Mouse (Mus musculus) liver, embryonic 14.5 days (tissue): Measurements from ENCODE around the gene Mtx2. TPM values are rescaled to one million over a fixed set of nuclear protein-coding genes. Genes with fewer than 3 reads are reported as not detected.

ENCODE experiments used
- ATAC-seq: fragments of 200-750 bp; cut with Nextera tagmentation; 2 replicates; pipeline ENCODE4 v1.8.0; 2017; ENCODE audit warnings: moderate number of reproducible peaks, mild to moderate bottlenecking, moderate library complexity; ENCODE audit not compliant: insufficient read depth
- DNase-seq, 3 experiments: peaks; one replicate each; pipeline ENCODE4 v3.0.0-alpha.2; 2012 to 2013; ENCODE audit warnings: low read depth in 3 of 3, low spot score in 3 of 3
- H3K27ac ChIP-seq: fragments of 300-500 bp; sonication (generic); 2 replicates; pipeline ENCODE4 v1.5.1; 2014; ENCODE audit warnings: moderate library complexity, mild to moderate bottlenecking, control low read depth, inconsistent platforms
- H3K27me3 ChIP-seq: fragments of 300-500 bp; sonication (generic); 2 replicates; pipeline ENCODE4 v1.6.1; 2014; ENCODE audit warnings: mild to moderate bottlenecking, low read length, moderate library complexity; ENCODE audit not compliant: control insufficient read depth, insufficient read depth
- H3K36me3 ChIP-seq: fragments of 300-500 bp; sonication (generic); replicated peaks from 2 replicates; pipeline ENCODE4 v1.6.1; 2014; ENCODE audit warnings: low read depth; ENCODE audit not compliant: control insufficient read depth, insufficient read depth
- H3K4me1 ChIP-seq, 2 experiments: fragments of 200-500 bp in 1 of 2; fragments of 300-500 bp in 1 of 2; sonication (generic) in 1 of 2; replicated peaks; 2 replicates each; pipeline ENCODE4 v1.6.1; 2012 to 2014; ENCODE audit warnings: antibody characterized with exemption in 1 of 2, inconsistent platforms in 1 of 2, low read length in 1 of 2; ENCODE audit not compliant: control insufficient read depth in 2 of 2, insufficient read depth in 2 of 2
- H3K4me2 ChIP-seq: fragments of 300-500 bp; sonication (generic); 2 replicates; pipeline ENCODE4 v1.6.1; 2014; ENCODE audit warnings: low read depth, mild to moderate bottlenecking, control low read depth, moderate library complexity
- H3K4me3 ChIP-seq, 2 experiments: fragments of 200-500 bp in 1 of 2; fragments of 300-500 bp in 1 of 2; sonication (generic) in 1 of 2; 2 replicates each; pipeline ENCODE4 v1.5.1; 2012 to 2014; ENCODE audit warnings: low read depth in 2 of 2, low read length in 2 of 2, mild to moderate bottlenecking in 2 of 2, control low read depth in 1 of 2, inconsistent platforms in 1 of 2, moderate library complexity in 1 of 2; ENCODE audit not compliant: insufficient read depth in 1 of 2
- H3K9ac ChIP-seq: fragments of 300-500 bp; sonication (generic); replicated peaks from 2 replicates; pipeline ENCODE4 v1.6.1; 2014; ENCODE audit warnings: mild to moderate bottlenecking, control low read depth, moderate library complexity
- H3K9me3 ChIP-seq: fragments of 300-500 bp; sonication (generic); 2 replicates; pipeline ENCODE4 v1.6.1; 2016; ENCODE audit warnings: low read length, mixed read lengths; ENCODE audit not compliant: control insufficient read depth
- CTCF ChIP-seq: IDR thresholded peaks from 2 replicates; pipeline ENCODE4 v1.5.1; 2016; ENCODE audit warnings: antibody characterized with exemption, low read depth, control low read depth
- EP300 ChIP-seq: IDR thresholded peaks from 2 replicates; pipeline ENCODE4 v1.6.1; 2016; ENCODE audit warnings: antibody characterized with exemption, low read depth
- WGBS: fragments of 180-500 bp; shearing (Covaris S2); extraction: QIAGEN DNeasy Blood & Tissue Kit; methylation state at CpG from one replicate; pipeline ENCODE4 v1.1.7; 2014; ENCODE audit not compliant: insufficient replicate concordance; 5-methylcytosine and 5-hydroxymethylcytosine counted together
- polyA plus RNA-seq, 2 experiments: library from polyadenylated mRNA; depleted of rRNA in 1 of 2; stranded (reverse) in 1 of 2; unstranded in 1 of 2; fragments of >200 nt; fragmentation: Nextera tagmentation in 1 of 2; extraction: Ambion mirVana in 1 of 2; gene quantifications; 2 replicates each; pipeline versions ENCODE4 v1.2.1 to v1.2.3; 2012 to 2014

Mtx2 gene
- polyA plus RNA-seq, 2 experiments, result 23.8 to 74.7 TPM

DNA sequence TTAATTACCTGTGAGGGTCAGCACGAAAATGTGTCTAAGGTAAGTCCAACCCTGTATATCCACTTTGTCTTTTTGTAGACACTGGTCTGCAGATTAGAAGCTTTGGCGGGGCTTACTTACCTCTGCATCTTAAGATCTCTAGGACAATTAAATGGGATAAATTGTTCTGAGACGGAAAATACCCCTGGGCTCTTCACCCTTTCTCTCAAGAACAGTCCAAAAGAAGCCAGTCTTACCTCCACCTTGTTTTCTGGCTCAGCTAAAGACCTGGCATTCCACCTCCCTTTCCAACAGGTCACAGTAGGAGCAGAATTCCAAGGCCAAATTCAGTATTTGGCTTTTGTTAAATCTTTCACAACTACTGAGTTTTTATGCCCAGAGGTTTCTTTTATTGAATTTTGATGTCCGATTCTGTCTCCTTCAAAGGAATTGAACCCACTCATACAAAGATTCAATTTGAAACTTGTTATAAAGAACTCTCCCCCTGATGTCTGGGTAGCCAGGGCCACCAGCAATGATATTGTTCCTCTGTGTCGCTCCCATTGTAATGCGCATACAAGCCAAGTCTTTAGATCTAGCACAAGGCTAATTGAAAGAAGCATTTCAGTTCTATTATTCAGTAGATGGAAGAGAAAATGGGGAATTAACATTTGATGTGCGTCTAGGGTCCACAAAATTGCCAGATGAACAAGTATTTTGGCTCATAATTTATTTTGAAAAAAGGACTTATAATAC, 67.4 kb downstream of the Mtx2 start:
- Histone ChIP-seq H3K36me3 (no peaks in the 10 kb centered on the region), H3K9ac (no peak overlapping the region), H3K27me3 (no peaks in the 10 kb centered on the region), H3K4me3 (no peak overlapping the region), H3K4me2 (no peak overlapping the region), H3K4me1 (no peaks in the 10 kb centered on the region; a peak in 2 of 4 replicates), H3K9me3 (no peaks in the 10 kb centered on the region), H3K27ac (no peak overlapping the region)
- ATAC-seq (no peak), DNase-seq (no peak)
- 70% methylated on average over 7 of the region's 7 CpGs for WGBS
- TF ChIP-seq CTCF, result no peak
- no peak for TF ChIP-seq EP300

DNA sequence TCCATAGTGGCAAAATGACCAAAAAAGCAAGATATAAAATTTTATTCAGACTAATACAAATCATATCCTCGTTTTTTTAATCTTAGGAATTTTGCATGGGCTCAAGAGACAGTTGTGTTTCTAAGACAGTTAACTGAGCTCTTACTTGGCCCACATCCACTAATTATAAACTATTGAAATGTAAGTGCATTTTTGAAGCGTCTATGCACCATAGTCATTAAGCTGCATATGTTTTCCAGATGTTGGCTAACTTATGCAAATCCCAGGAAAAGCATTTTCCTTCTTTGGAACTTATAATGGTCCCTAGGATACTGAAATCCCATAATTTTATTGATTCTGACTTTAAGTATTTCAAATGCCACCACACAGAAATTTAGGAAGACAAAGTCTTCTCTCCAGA, 68.5 kb downstream of the Mtx2 start:
- ATAC-seq (no peak), DNase-seq (no peak)
- 47% methylated on average over 2 of the region's 2 CpGs for WGBS
- TF ChIP-seq CTCF (no peak), EP300 (no peak)
- Histone ChIP-seq H3K27me3 (no peaks in the 10 kb centered on the region), H3K36me3 (no peaks in the 10 kb centered on the region), H3K9me3 (no peaks in the 10 kb centered on the region), H3K9ac (no peak overlapping the region), H3K27ac (no peak overlapping the region), H3K4me3 (no peak overlapping the region), H3K4me1 (no peaks in the 10 kb centered on the region; a peak in 2 of 4 replicates), H3K4me2 (no peak overlapping the region)

DNA sequence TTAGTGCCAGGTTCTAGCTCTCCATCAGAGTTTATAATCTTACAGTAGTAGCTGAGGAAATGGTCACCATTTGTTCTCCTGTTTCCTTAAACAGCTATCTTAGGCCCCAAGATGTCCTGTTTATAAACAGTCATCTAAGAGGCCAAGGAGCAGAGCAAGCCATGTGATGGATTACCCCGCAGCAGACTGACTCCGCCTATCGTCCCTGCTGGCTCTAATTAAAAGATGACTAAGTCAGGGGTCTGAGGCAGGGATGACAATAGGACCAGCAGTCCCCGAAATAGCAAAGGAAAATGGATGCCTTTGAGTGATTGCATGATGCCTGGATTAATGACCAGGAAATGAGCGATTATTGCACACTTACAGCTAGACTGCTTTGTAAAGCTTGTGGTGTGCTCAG, 74.4 kb downstream of the Mtx2 start:
- no peak for DNase-seq
- no peak overlapping the region for H3K4me3 ChIP-seq
- H3K4me1 ChIP-seq, result no peaks in the 10 kb centered on the region
- WGBS, result 37% methylated on average over 5 of the region's 5 CpGs
- H3K4me2 ChIP-seq, result no peak overlapping the region
- no peaks in the 10 kb centered on the region for H3K9me3 ChIP-seq
- no peak overlapping the region for H3K9ac ChIP-seq
- H3K36me3 ChIP-seq, result no peaks in the 10 kb centered on the region
- no peak for ATAC-seq
- no peaks in the 10 kb centered on the region for H3K27me3 ChIP-seq
- TF ChIP-seq CTCF, result no peak
- no peak for TF ChIP-seq EP300
- no peak overlapping the region for H3K27ac ChIP-seq

DNA sequence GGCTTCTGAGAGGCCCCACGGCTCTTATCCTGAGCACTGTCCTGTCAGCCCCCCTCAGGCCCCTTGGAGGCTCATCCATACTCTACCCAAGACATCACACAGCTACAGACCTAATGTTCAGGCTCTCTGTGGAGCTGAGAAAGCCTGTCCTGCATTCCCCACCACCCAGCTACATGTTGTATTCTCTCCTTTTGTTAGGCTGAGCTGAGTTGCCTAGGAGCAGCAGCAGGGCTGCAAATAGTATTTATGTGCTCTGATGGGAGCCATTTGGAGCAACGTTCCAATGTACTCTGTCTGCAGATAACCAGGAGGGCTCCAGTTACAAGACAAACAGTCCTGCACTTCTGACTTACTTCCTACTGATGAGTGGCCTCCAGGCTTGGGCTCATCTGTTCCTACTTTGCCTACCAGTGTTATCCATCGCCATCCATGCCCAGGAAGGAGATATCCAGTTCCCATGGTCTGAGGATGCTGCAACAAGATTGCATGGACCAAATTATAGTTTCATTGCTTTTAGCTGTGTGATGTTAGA, 76.2 kb downstream of the Mtx2 start:
- WGBS, result 39% methylated on average over 3 of the region's 3 CpGs
- H3K27ac ChIP-seq, result no peak overlapping the region
- no peak for DNase-seq
- no peak overlapping the region for H3K9ac ChIP-seq
- no peak overlapping the region for H3K4me2 ChIP-seq
- no peak overlapping the region for H3K4me3 ChIP-seq
- no peaks in the 10 kb centered on the region for H3K4me1 ChIP-seq
- no peak for ATAC-seq
- TF ChIP-seq CTCF, result no peak
- no peak for TF ChIP-seq EP300
- H3K36me3 ChIP-seq, result no peaks in the 10 kb centered on the region
- H3K27me3 ChIP-seq, result no peaks in the 10 kb centered on the region
- H3K9me3 ChIP-seq, result no peaks in the 10 kb centered on the region

DNA sequence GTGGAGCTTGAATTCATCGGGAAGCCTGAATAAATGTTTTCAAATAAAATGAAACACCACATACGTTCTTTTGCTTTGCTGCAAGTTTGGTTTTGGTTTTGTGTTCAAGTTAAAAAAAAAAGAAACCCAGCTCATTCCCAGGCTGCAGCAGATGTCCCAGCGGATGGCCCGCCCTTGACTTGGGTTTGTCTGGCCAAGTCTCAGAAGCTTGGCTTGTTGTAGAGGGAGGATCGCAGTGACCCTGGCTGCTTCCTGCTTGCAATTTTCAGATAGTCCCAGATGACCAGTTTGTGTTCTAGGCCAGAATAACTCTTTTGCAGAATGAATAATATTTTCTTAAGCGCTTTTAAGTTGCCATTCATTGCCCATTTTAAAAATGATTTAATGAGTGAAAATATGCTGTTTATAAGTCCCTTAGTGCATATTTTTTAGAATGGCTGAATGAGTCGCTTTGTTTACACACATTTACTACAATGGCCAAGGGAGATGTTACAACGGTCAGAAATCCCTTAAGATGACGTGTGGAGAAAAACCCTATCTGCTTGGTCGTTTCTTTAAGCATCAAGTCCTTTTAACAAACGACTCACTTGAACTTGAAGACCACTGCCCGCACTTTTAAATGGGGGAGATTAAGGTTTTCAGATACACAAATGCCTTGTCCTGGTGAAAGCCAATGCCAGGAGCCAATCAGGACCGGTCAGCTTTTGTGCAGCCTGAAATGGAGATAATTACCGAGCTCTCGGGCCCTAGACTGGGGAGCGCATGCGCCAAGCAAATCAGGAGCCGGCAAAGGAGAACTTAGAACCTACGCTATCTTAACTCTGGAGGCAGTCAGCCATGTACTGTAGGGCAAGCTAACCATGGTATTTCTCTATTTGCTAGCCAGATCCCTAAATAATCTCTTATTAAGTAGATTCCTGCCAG, 82.0 kb downstream of the Mtx2 start:
- H3K27ac ChIP-seq, result no peak overlapping the region

More for the DNA sequence above, 82.0 kb downstream of the Mtx2 start:
- Histone ChIP-seq H3K27me3 (no peaks in the 10 kb centered on the region), H3K9me3 (no peaks in the 10 kb centered on the region; the same call in 1 of the 2 replicates), H3K9ac (no peak overlapping the region), H3K4me3 (no peak overlapping the region), H3K4me2 (no peak overlapping the region), H3K4me1 (no peaks in the 10 kb centered on the region), H3K36me3 (no peaks in the 10 kb centered on the region)
- ATAC-seq (no peak), DNase-seq (no peak)
- 75% methylated on average over 19 of the region's 19 CpGs for WGBS
- TF ChIP-seq CTCF (no peak), EP300 (no peak)
